Mouse (Mus musculus): ENCODE results near the gene Borcs6. TPM values are rescaled to one million over a fixed set of nuclear protein-coding genes. Genes with fewer than 3 reads are reported as not detected.

Gene Borcs6
- polyA plus RNA-seq, 2 experiments: 12.3 to 15.2 TPM

- H3K4me1 ChIP-seq (ENCODE audit: control insufficient read depth, insufficient read depth, low read length): peaks cover 18% of the 10 kb centered on the region
- no peak overlapping the region for H3K4me2 ChIP-seq (replicated peaks; ENCODE audit: low read depth, low read length, severe bottlenecking)
- TF ChIP-seq POLR2A (IDR thresholded peaks at IDR 0.05; ENCODE audit: borderline replicate concordance, extremely low read depth, insufficient read depth, insufficient read length): no peak
- WGBS: 53% methylated on average over 6 of the region's 6 CpGs
- no peaks in the 10 kb centered on the region for H3K27me3 ChIP-seq (ENCODE audit: control insufficient read depth, insufficient read depth, low read length)
- DNase-seq (ENCODE audit: low spot score) (no peak), ATAC-seq (ENCODE audit: low FRiP score, low read depth) (no peak)
- no peak overlapping the region for H3K4me3 ChIP-seq (replicated peaks; ENCODE audit: low read length)
- H3K36me3 ChIP-seq (ENCODE audit: control insufficient read depth, insufficient read depth, low read length): peaks cover 12% of the 10 kb centered on the region
- no peak overlapping the region for H3K27ac ChIP-seq (replicated peaks; ENCODE audit: low read depth, low read length)
- H3K9me3 ChIP-seq (ENCODE audit: control insufficient read depth, low read length): no peaks in the 10 kb centered on the region
- no peak overlapping the region for H3K9ac ChIP-seq (ENCODE audit: low read depth, low read length, severe bottlenecking)
Measured at GRCm38 (mm10) chr11:69085608-69086007, 26.1 kb downstream of the Borcs6 start.

- no peak for DNase-seq (ENCODE audit: low spot score)
- no peaks in the 10 kb centered on the region for H3K9me3 ChIP-seq (ENCODE audit: control insufficient read depth, low read length)
- H3K27me3 ChIP-seq (ENCODE audit: control insufficient read depth, insufficient read depth, low read length): no peaks in the 10 kb centered on the region
- peaks cover 20% of the 10 kb centered on the region for H3K36me3 ChIP-seq (ENCODE audit: control insufficient read depth, insufficient read depth, low read length)
- TF ChIP-seq POLR2A (IDR thresholded peaks at IDR 0.05; ENCODE audit: borderline replicate concordance, extremely low read depth, insufficient read depth, insufficient read length): no peak
- H3K9ac ChIP-seq (ENCODE audit: low read depth, low read length, severe bottlenecking): no peak overlapping the region
- no peak for ATAC-seq (ENCODE audit: low FRiP score, low read depth)
- H3K4me2 ChIP-seq (replicated peaks; ENCODE audit: low read depth, low read length, severe bottlenecking): no peak overlapping the region
- no peak overlapping the region for H3K4me3 ChIP-seq (replicated peaks; ENCODE audit: low read length)
- WGBS: 56% methylated on average over 6 of the region's 6 CpGs
- no peak overlapping the region for H3K27ac ChIP-seq (replicated peaks; ENCODE audit: low read depth, low read length)
- H3K4me1 ChIP-seq (ENCODE audit: control insufficient read depth, insufficient read depth, low read length): peaks cover 19% of the 10 kb centered on the region
Measured at GRCm38 (mm10) chr11:69086390-69086789, 26.9 kb downstream of the Borcs6 start.

GRCm38 (mm10) chr11:69087082-69087481 lies 27.6 kb downstream of the Borcs6 start:
- Histone ChIP-seq H3K27me3 (ENCODE audit: control insufficient read depth, insufficient read depth, low read length) (no peaks in the 10 kb centered on the region), H3K4me2 (replicated peaks; ENCODE audit: low read depth, low read length, severe bottlenecking) (no peak overlapping the region), H3K4me1 (ENCODE audit: control insufficient read depth, insufficient read depth, low read length) (peaks cover 19% of the 10 kb centered on the region), H3K4me3 (replicated peaks; ENCODE audit: low read length) (no peak overlapping the region), H3K9ac (ENCODE audit: low read depth, low read length, severe bottlenecking) (no peak overlapping the region), H3K27ac (replicated peaks; ENCODE audit: low read depth, low read length) (no peak overlapping the region; the same call in 1 of the 2 replicates), H3K9me3 (ENCODE audit: control insufficient read depth, low read length) (no peaks in the 10 kb centered on the region), H3K36me3 (ENCODE audit: control insufficient read depth, insufficient read depth, low read length) (peaks cover 26% of the 10 kb centered on the region)
- DNase-seq (ENCODE audit: low spot score) (no peak), ATAC-seq (ENCODE audit: low FRiP score, low read depth) (no peak)
- WGBS: 31% methylated on average over 4 of the region's 4 CpGs
- no peak for TF ChIP-seq POLR2A (IDR thresholded peaks at IDR 0.05; ENCODE audit: borderline replicate concordance, extremely low read depth, insufficient read depth, insufficient read length)

DNA sequence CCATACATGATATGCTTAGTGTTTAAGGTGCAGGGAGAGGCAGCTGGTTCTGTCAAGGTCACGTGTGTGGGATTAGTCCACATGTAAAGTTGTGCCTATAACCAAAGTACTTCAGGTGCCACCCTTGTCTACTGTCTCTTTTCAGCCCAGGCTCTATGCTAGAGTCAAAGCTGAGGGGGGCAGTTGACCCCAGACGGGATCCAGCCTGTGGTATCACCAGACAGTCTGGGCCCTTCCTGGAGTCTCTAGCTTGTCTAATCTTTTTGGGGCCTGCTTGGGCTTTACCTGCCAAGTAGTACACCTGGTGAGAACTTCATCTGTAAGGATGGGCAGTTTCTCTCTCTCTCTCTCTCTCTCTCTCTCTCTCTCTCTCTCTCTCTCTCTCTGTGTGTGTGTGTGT lies 28.1 kb downstream of the Borcs6 start:
- DNase-seq (ENCODE audit: low spot score): no peak
- no peak for TF ChIP-seq POLR2A (IDR thresholded peaks at IDR 0.05; ENCODE audit: borderline replicate concordance, extremely low read depth, insufficient read depth, insufficient read length)
- ATAC-seq (ENCODE audit: low FRiP score, low read depth): no peak
- Histone ChIP-seq H3K36me3 (ENCODE audit: control insufficient read depth, insufficient read depth, low read length) (peaks cover 32% of the 10 kb centered on the region), H3K4me3 (replicated peaks; ENCODE audit: low read length) (no peak overlapping the region), H3K27me3 (ENCODE audit: control insufficient read depth, insufficient read depth, low read length) (no peaks in the 10 kb centered on the region), H3K4me1 (ENCODE audit: control insufficient read depth, insufficient read depth, low read length) (peaks cover 19% of the 10 kb centered on the region), H3K27ac (replicated peaks; ENCODE audit: low read depth, low read length) (no peak overlapping the region; the same call in 1 of the 2 replicates), H3K9ac (ENCODE audit: low read depth, low read length, severe bottlenecking) (peak overlapping the region; percentile 99; the same call in 1 of the 2 replicates), H3K9me3 (ENCODE audit: control insufficient read depth, low read length) (no peaks in the 10 kb centered on the region), H3K4me2 (replicated peaks; ENCODE audit: low read depth, low read length, severe bottlenecking) (peak overlapping the region; percentile 90)
- 56% methylated on average over 2 of the region's 2 CpGs for WGBS

- Histone ChIP-seq H3K27me3 (ENCODE audit: control insufficient read depth, insufficient read depth, low read length) (no peaks in the 10 kb centered on the region), H3K9me3 (ENCODE audit: control insufficient read depth, low read length) (no peaks in the 10 kb centered on the region), H3K4me1 (ENCODE audit: control insufficient read depth, insufficient read depth, low read length) (peaks cover 19% of the 10 kb centered on the region), H3K36me3 (ENCODE audit: control insufficient read depth, insufficient read depth, low read length) (peaks cover 35% of the 10 kb centered on the region), H3K27ac (replicated peaks; ENCODE audit: low read depth, low read length) (peak within 1 kb of the TSS; percentile 87), H3K9ac (ENCODE audit: low read depth, low read length, severe bottlenecking) (peak within 1 kb of the TSS; percentile 99), H3K4me2 (replicated peaks; ENCODE audit: low read depth, low read length, severe bottlenecking) (peak within 1 kb of the TSS; percentile 90), H3K4me3 (replicated peaks; ENCODE audit: low read length) (peak within 1 kb of the TSS; percentile 99)
- TF ChIP-seq POLR2A (IDR thresholded peaks at IDR 0.05; ENCODE audit: borderline replicate concordance, extremely low read depth, insufficient read depth, insufficient read length): 0 out of 2 replicates have a peak, but pooled peaks have one; percentile 8
- DNase-seq (ENCODE audit: low spot score) (peak; percentile 86), ATAC-seq (ENCODE audit: low FRiP score, low read depth) (peak; percentile 90)
- WGBS: 1% methylated on average over 41 of the region's 67 CpGs
Measured at GRCm38 (mm10) chr11:69088103-69088855, 28.8 kb downstream of the Borcs6 start, which contains the start of gene Vamp2. Gene Vamp2 (plus strand): TSS chr11:69088490.

Data from limb, embryonic 14.5 days (tissue).